Mouse (Mus musculus) embryonic facial prominence, embryonic 14.5 days (tissue): ENCODE data around the gene Sf3b4. TPM values are rescaled to one million over a fixed set of nuclear protein-coding genes. Genes with fewer than 3 reads are reported as not detected.

ENCODE experiments used
- ATAC-seq: fragments of 200-750 bp; cut with Nextera tagmentation; 2 replicates; pipeline ENCODE4 v1.8.0; 2017; ENCODE audit warnings: low read depth, moderate number of reproducible peaks, moderate TSS enrichment
- DNase-seq: peaks from one replicate; pipeline ENCODE4 v3.0.0-alpha.2; 2015; ENCODE audit warnings: low spot score
- H3K27ac ChIP-seq: fragments of 300-500 bp; sonication (generic); replicated peaks from 2 replicates; pipeline ENCODE4 v1.5.1; 2014; ENCODE audit warnings: low read depth, mild to moderate bottlenecking, low read length, moderate library complexity
- H3K27me3 ChIP-seq: fragments of 300-500 bp; sonication (generic); replicated peaks from 2 replicates; pipeline ENCODE4 v1.6.1; 2014; ENCODE audit warnings: low read length; ENCODE audit not compliant: control insufficient read depth, insufficient read depth
- H3K36me3 ChIP-seq: fragments of 300-500 bp; sonication (generic); 2 replicates; pipeline ENCODE4 v1.6.1; 2014; ENCODE audit warnings: low read length, mixed read lengths; ENCODE audit not compliant: control insufficient read depth, insufficient read depth
- H3K4me1 ChIP-seq: fragments of 300-500 bp; sonication (generic); 2 replicates; pipeline ENCODE4 v1.6.1; 2014; ENCODE audit warnings: antibody characterized with exemption, low read length; ENCODE audit not compliant: control insufficient read depth, insufficient read depth
- H3K4me2 ChIP-seq: fragments of 300-500 bp; sonication (generic); 2 replicates; pipeline ENCODE4 v1.6.1; 2014; ENCODE audit warnings: low read depth, mild to moderate bottlenecking, low read length, moderate library complexity, mixed read lengths
- H3K4me3 ChIP-seq: fragments of 300-500 bp; sonication (generic); 2 replicates; pipeline ENCODE4 v1.5.1; 2014; ENCODE audit warnings: low read depth, mild to moderate bottlenecking, low read length
- H3K9ac ChIP-seq: fragments of 300-500 bp; sonication (generic); 2 replicates; pipeline ENCODE4 v1.6.1; 2014; ENCODE audit warnings: low read depth, mild to moderate bottlenecking, low read length, moderate library complexity, mixed read lengths
- H3K9me3 ChIP-seq: fragments of 300-500 bp; sonication (generic); 2 replicates; pipeline ENCODE4 v1.6.1; 2016; ENCODE audit warnings: low read length; ENCODE audit not compliant: control insufficient read depth
- WGBS: fragments of 180-500 bp; shearing (Covaris S2); extraction: QIAGEN DNeasy Blood & Tissue Kit; methylation state at CpG from one replicate; pipeline ENCODE4 v1.1.7; 2014; 5-methylcytosine and 5-hydroxymethylcytosine counted together
- polyA plus RNA-seq: library from polyadenylated mRNA; unstranded; fragments of >200 nt; fragmentation: Nextera tagmentation; extraction: Ambion mirVana; gene quantifications from 2 replicates; pipeline ENCODE4 v1.2.1, GENCODE M21; 2014

Gene Sf3b4
- polyA plus RNA-seq, 1 experiment from 2014 or later, result 152 TPM

DNA sequence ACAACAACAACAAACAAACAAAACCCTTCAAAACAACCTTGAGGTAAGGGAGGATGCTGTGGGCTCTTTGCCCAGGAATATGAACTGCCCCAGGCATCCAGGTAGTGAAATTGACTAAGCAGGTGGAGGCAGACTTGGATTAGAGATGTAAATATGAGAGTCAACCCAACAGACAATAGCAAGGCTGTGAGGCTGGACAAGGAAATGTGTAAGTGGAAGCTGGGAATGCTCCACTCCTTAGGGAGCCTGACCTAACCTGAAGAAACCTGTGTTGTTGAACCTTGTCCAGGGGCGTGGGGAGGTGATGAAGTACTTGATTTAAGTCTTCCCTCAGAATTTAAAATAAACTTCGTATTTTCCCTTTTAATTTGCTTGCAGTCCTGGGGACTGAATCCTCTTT is 6.8 kb downstream of the Sf3b4 start:
- Histone ChIP-seq H3K27me3 (no peaks in the 10 kb centered on the region), H3K4me1 (peaks cover 13% of the 10 kb centered on the region), H3K36me3 (peaks cover 44% of the 10 kb centered on the region), H3K4me2 (no peak overlapping the region), H3K9ac (no peak overlapping the region), H3K4me3 (no peak overlapping the region), H3K9me3 (no peaks in the 10 kb centered on the region), H3K27ac (no peak overlapping the region)
- ATAC-seq, result no peak
- WGBS, result 78% methylated on average over 2 of the region's 2 CpGs
- no peak for DNase-seq

DNA sequence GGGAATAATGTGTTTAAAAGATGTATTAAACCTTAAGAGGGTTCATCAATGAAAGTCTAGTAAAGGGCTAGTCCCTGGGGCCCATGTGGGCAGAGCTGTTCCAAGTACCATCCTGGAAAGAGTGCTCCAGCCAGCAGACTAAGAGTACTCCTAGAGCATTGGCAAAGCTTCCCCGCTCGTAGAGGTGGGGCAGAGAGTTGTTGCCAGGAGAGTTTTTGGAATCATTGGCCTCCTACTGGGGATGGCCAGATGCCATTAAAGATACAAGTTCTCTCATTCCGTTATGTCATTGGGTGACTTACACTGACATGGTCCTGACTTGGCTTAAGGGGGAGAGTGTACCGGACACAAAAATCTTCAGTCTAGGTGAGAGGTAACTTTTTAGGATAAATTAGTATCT is 7.4 kb downstream of the Sf3b4 start:
- Histone ChIP-seq H3K36me3 (peaks cover 39% of the 10 kb centered on the region), H3K9ac (no peak overlapping the region), H3K4me1 (peaks cover 13% of the 10 kb centered on the region), H3K27ac (no peak overlapping the region), H3K4me2 (no peak overlapping the region), H3K9me3 (no peaks in the 10 kb centered on the region), H3K4me3 (no peak overlapping the region), H3K27me3 (no peaks in the 10 kb centered on the region)
- no peak for ATAC-seq
- no peak for DNase-seq
- WGBS, result 62% methylated on average over 4 of the region's 4 CpGs

DNA sequence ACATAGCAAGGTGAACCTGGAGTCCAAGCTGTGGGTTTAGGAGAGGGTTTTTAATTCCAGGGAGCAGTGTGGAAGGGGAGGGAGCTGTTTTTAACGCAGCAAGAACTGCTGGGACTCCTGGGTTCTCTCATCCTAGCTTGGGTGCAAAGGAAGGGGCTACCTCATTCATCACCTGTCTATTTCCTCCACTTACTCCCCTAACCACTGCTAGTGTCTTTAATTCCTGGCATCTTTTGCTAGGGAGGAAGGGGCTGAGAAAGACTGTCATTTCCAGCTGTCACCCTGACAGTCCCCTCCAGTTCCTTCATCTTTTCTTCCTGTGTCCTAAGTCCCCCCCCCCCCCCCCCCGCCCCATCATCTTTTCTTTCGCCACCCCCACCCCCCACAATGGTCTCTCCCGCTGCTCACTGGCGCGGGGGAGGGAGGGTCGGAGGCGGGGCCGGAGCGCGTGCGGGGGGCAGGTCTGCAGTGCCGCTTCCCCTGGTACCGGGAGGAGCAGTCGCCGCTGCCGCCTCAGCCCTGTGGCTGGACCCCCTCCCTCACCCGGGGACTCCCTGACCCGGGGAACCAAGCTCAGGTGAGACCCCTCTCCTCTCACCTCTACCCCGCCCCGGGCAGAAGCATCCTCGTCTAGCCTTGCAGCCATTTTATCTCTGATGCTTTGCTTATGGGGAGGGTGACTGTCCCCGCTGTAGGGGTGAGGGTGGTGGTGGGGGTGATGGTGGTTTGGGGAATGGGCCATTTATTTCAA is 8.8 kb downstream of the Sf3b4 start, which contains the start of gene Sv2a:
Gene Sv2a (plus strand): TSS at position 425 of the 751 bp plus-strand sequence.
- H3K4me3 ChIP-seq, result peak within 1 kb of the TSS; percentile 58
- H3K9me3 ChIP-seq, result no peaks in the 10 kb centered on the region
- DNase-seq (no peak), ATAC-seq (no peak; the same call in 1 of the 2 replicates)
- peaks cover 26% of the 10 kb centered on the region for H3K36me3 ChIP-seq
- peak within 1 kb of the TSS; percentile 81 for H3K4me2 ChIP-seq
- H3K9ac ChIP-seq, result peak within 1 kb of the TSS; percentile 71
- peaks cover 13% of the 10 kb centered on the region for H3K4me1 ChIP-seq
- 1% methylated on average over 11 of the region's 23 CpGs for WGBS
- no peak within 1 kb of the TSS for H3K27ac ChIP-seq
- H3K27me3 ChIP-seq, result no peaks in the 10 kb centered on the region

DNA sequence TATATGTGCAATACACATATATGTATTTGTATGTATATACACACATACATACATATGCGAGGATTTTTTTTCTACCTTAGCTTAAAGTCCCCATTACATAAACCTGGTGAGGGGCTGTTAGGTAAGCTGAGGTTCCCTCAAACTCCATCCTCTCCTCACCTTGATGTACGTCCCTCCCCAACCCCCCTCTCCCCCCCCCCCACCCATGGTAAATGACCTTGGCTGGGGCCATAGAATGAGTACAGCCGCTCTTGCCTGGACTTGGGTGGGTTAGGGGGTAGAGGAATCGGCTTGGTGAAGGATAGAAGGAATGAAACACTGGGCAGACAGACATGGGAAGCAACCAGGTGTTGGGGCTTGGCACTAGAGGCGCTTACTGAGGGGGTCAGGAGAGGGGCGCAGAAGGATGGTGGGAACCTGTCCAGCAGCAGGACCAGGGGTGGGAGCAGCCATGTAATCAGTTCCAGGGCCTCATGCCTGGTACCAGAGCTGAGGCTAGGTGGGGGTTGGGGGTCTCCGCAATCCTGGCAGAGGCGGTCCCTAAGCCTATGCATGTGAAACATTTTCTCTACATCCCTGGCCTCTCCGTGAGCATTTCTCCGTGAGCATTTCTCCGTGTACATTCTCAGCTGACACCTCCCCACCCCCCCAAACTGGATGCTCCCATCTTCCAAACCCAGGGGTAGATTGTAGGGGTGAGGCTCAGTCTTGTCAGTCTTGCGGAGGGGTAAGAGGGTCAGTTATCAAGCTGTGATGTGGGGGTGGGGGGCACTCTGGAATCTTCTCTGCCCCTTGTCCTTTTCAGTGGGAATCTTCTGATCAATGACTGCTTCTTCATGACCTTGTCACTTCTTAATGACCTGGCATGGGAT is 9.6 kb downstream of the Sf3b4 start:
- peak overlapping the region; percentile 81 for H3K4me2 ChIP-seq
- no peak overlapping the region for H3K27ac ChIP-seq
- 23% methylated on average over 11 of the region's 12 CpGs for WGBS
- peaks cover 13% of the 10 kb centered on the region for H3K4me1 ChIP-seq
- no peaks in the 10 kb centered on the region for H3K27me3 ChIP-seq
- DNase-seq (no peak), ATAC-seq (peak; percentile 14; the same call in 1 of the 2 replicates)
- H3K9me3 ChIP-seq, result no peaks in the 10 kb centered on the region
- H3K9ac ChIP-seq, result peak overlapping the region; percentile 71; the same call in 1 of the 2 replicates
- peak overlapping the region; percentile 58 for H3K4me3 ChIP-seq
- H3K36me3 ChIP-seq, result peaks cover 17% of the 10 kb centered on the region

DNA sequence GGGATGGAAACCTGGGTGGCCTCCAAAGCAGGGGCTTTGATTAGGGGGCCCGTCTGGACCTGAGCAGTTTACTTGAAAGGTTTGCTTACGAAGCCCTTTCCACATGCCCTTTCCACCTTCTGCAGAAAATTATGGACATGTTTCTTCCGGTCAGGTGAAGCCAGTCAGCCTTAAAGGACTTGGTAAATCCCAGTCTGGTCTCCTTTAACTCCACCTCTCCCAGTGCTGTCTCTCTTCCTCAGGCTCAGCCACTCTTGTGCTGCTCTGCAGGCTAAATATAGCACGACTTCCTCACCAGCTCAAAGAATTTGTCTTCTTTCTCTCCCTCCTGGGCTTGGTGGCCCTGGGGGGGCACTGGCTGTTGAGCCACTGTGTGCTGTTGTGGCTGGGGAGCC is 10.2 kb downstream of the Sf3b4 start:
- peaks cover 13% of the 10 kb centered on the region for H3K4me1 ChIP-seq
- H3K27ac ChIP-seq, result no peak overlapping the region
- peak overlapping the region; percentile 58; the same call in 1 of the 2 replicates for H3K4me3 ChIP-seq
- H3K4me2 ChIP-seq, result peak overlapping the region; percentile 81
- 0 out of 2 replicates have a peak overlapping the region, but pooled peaks have one; percentile 28 for H3K9ac ChIP-seq
- H3K9me3 ChIP-seq, result no peaks in the 10 kb centered on the region
- peaks cover 13% of the 10 kb centered on the region for H3K36me3 ChIP-seq
- DNase-seq (no peak), ATAC-seq (no peak)
- H3K27me3 ChIP-seq, result no peaks in the 10 kb centered on the region
- 23% methylated on average over 4 of the region's 4 CpGs for WGBS

DNA sequence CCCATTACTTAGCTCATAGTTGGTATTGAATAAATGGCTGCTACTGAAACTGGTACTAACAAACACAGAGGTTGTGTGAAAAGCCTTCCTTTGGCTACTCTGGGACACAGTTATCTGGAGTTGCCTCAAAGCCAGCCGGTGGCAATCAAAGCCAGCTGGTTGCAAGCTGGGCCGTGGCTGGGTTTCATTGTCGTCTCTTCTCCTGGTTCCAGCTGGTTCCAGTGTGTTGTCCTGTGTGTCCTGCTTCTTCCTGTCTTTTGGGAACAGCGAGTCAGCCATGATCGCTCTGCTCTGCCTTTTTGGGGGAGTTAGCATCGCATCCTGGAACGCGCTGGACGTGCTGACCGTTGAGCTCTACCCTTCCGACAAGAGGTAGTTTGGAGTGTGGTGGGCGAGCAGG is 20.8 kb downstream of the Sf3b4 start:
- Histone ChIP-seq H3K9me3 (no peaks in the 10 kb centered on the region), H3K27ac (no peak overlapping the region), H3K36me3 (peaks cover 7% of the 10 kb centered on the region), H3K4me2 (peak overlapping the region; percentile 16; the same call in 1 of the 2 replicates), H3K9ac (no peak overlapping the region), H3K27me3 (no peaks in the 10 kb centered on the region), H3K4me1 (peaks cover 10% of the 10 kb centered on the region), H3K4me3 (no peak overlapping the region)
- WGBS, result 48% methylated on average over 12 of the region's 12 CpGs
- DNase-seq (no peak), ATAC-seq (no peak)

DNA sequence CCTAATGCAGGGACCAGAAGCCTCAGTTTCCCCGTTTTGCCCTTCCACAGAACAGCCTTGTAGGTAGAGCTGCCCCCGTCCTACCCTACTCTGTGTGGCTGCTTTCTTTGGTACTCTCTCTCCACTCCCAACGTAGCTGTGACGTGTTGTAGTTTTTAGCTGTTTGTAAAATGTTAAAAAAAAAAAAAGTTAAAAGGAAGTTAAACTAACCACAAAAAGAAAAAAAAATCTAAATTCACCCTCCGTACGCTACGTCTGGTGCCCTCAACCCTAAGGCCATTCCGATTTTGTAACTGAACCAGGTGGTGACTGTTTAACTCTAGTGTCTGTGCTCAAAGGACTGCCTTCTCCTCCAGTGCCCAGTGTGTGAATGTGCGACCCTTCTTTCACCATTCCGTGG is 22.8 kb downstream of the Sf3b4 start:
- H3K27me3 ChIP-seq, result no peaks in the 10 kb centered on the region
- DNase-seq, result no peak
- WGBS, result 82% methylated on average over 10 of the region's 10 CpGs
- H3K9ac ChIP-seq, result no peak overlapping the region
- H3K9me3 ChIP-seq, result no peaks in the 10 kb centered on the region
- no peak overlapping the region for H3K4me3 ChIP-seq
- no peak overlapping the region for H3K27ac ChIP-seq
- H3K4me1 ChIP-seq, result peaks cover 13% of the 10 kb centered on the region
- no peak for ATAC-seq
- no peak overlapping the region for H3K4me2 ChIP-seq
- peaks cover 7% of the 10 kb centered on the region for H3K36me3 ChIP-seq

DNA sequence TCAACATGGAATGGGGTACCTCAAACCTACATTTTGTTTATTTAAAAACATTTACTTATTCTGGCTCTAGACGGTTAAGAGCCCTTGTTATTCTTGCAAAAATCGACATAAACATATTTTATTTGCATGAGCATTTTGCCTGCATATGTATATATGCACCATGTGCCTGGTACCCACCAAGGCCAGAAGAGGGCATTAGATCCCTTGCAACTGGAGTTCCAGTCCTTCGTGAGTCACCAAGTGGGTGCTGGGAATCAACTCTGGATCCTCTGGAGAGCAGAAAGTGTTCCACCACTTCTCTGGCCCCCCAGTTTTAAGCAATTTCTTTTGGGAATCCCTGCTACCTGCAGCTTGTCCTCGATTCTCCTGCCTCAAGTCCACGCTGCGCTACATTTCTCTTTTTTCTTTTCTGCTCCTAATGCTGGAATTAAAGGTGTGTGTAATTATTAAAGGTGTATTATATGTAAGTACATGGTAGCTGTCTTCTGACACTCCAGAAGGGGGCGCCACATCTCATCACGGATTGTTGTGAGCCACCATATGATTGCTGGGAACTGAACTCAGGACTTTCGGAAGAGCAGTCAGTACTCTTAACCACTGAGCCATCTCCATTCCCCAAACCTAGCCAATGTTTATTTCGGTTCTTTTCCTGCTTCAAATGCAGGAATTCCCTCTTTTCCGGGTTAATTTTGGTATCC is 23.6 kb downstream of the Sf3b4 start:
- 92% methylated on average over 11 of the region's 11 CpGs for WGBS

More for the DNA sequence above, 23.6 kb downstream of the Sf3b4 start:
- Histone ChIP-seq H3K27me3 (no peaks in the 10 kb centered on the region), H3K9me3 (no peaks in the 10 kb centered on the region), H3K4me3 (no peak overlapping the region), H3K36me3 (peaks cover under 1% of the 10 kb centered on the region; the same call in 1 of the 2 replicates), H3K9ac (no peak overlapping the region), H3K27ac (no peak overlapping the region), H3K4me2 (peak overlapping the region; percentile 91; the same call in 1 of the 2 replicates), H3K4me1 (peaks cover 13% of the 10 kb centered on the region)
- no peak for ATAC-seq
- DNase-seq, result no peak
